Mouse (Mus musculus): ENCODE results near the gene Fkbp5.

DNA sequence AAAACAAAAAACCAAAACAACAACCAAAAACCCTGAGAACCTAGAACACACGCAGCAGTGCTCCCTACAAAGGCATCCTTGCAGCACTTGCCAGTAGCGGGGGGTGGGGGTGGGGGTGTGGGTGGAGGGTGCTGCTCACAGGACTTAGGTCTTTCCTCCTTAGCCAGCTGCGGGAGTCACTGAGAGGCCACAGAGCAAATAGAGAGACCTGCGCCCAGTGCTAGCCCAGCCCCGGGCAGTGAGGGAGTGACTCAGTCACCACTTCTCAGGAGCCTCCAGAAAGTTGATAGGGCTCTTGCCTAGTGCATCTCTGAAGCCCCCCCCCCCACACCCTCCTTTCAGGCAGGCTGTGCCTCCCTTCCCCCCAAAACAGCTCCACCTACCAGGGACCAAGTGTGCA is 148.3 kb downstream of the Fkbp5 start:
- TF ChIP-seq CTCF (IDR thresholded peaks at IDR 0.05; ENCODE audit: insufficient read depth, low read depth, low read length) (no peak), POLR2A (IDR thresholded peaks at IDR 0.05; ENCODE audit: insufficient read depth, low read depth, low read length) (no peak)

Data from olfactory bulb, adult 2 months (tissue).